Mouse (Mus musculus): ENCODE data around the gene Btbd9.

Gene Btbd9

GRCm38 (mm10) chr17:30267432-30267973 is 308.8 kb downstream of the Btbd9 start:
- no peak for DNase-seq

DNA sequence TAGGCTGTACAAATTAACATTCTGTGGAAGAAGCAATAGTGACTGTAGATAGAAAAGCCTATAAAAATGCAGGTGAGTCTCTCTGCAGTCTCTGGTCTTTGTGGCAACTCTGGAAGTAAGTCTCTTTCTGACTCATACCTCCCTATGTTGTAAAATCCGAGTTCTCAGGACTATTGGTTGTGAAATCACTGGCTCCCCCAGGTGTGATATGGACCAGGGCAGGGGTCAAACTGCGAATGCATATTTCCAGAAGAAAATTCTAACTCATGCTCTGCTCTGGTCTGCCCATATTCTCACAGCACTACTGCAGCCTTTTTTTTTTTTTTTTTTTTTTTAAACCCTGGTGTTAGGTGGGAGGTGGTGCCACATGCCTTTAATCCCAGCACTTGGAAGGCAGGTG is 312.8 kb downstream of the Btbd9 start:
- no peak for DNase-seq

DNA sequence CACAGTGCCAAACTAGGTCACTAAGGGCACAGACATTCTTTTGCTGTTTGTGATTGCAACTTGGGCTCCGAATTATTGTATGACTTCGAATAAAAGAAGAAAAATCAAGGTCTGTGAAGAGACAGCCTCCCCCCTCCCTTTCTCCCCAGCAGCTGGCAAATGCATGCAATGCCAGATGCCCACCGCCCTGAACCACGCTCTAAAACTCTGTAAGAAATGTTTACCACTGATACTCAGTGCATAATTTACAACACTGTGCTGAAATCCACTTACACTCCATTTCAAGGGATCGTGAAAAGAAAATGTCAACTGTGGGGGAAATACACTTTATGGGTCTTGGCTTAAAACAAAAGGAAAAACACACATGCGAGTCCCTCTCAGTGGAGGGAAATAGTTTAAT is 313.3 kb downstream of the Btbd9 start:
- no peak for DNase-seq

DNA sequence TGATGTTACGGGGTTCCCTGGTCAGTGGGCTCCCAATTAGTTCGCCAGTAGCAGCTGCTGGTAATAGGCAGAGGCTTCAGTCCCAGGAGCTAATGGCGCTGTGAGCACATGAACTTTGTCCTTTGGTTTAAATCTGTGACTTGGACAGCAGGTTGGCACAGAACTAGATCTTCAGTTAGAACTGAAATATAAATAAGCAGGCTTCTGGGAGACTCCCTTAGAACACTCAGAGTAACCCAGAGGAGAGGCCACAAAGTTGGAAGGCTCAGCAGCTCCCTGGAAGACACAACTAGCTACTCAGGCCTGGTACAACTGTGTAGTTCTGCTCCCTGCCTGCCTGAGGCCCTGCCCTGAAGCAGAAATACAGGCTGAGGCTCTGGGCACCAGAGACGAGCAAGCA is 313.8 kb downstream of the Btbd9 start:
- DNase-seq: no peak

GRCm38 (mm10) chr17:30261983-30262340 is 314.3 kb downstream of the Btbd9 start:
- no peak for DNase-seq

GRCm38 (mm10) chr17:30261307-30261982 is 314.8 kb downstream of the Btbd9 start:
- no peak for DNase-seq

DNA sequence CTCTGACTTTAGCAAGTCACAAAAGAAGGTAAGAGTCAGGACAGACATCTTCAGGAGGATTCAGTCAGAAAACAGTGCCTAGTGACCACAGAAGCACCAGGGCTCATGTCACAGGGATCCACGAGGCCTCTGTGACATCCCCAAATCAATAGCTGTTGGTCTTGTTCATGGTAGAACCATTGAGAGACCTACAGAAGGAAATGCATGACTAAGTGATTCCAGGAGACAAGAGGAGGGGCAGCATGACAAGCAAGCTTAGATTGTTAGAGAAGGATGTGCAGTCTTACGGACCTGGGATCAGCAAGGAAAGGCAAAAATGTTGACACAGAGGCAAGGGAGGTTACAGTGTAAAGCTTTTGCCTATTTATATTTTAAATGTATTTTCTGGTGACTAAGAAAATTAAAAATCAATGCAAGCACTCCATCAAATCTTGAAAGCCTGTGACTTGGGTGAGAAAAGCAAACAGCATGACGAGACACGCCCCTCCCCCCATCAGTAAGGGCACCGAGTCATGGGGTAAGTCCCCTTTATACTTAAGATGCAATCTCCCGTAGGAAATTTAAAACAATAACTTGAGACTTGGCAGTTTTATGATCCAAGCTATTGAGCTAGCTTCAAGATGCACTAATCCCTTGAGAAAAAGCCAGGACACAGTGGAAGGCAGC is 315.5 kb downstream of the Btbd9 start:
- DNase-seq: no peak

- no peak for DNase-seq
Observed at GRCm38 (mm10) chr17:30259938-30260337, 316.4 kb downstream of the Btbd9 start.

DNA sequence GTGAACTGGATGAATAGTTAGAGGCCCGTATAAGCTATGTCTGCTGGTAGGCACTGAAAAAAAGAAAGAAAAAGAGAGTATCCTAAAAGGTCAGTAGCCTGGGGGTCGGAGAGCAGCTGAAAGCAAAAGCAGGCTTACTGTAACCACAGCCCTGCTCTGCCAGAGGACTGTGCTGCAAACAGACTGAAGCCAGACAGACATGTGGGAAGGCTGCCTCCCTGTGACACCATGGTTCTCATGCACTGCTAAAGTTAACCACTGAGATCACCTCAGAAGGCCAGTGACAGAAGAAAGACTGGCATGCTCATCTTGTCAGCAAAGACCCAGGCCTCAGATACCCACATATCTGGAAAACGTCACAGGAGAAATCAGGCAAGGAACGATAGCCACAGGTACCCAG is 317.8 kb downstream of the Btbd9 start:
- no peak for DNase-seq

GRCm38 (mm10) chr17:30255928-30256560 is 320.2 kb downstream of the Btbd9 start:
- no peak for DNase-seq

DNA sequence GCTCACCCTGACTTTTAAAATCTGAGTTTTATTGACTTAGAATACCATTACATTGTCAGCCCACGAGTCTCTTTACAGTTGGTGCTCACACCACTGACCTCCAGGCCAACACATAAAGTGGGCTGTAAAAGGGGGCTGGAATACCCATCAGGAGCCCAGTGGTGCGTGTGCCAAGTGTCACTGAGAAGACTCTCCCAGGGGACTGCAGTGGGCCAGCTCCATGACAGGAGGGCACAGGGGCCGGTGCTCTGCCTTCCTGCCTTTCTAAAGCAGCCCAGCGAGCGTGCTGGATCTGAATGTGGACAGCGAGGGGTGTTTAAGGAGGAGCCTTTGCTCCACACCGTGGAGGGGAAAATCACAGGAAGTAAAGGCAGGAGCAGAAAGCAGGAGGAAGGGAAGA is 322.4 kb downstream of the Btbd9 start:
- DNase-seq: no peak

DNA sequence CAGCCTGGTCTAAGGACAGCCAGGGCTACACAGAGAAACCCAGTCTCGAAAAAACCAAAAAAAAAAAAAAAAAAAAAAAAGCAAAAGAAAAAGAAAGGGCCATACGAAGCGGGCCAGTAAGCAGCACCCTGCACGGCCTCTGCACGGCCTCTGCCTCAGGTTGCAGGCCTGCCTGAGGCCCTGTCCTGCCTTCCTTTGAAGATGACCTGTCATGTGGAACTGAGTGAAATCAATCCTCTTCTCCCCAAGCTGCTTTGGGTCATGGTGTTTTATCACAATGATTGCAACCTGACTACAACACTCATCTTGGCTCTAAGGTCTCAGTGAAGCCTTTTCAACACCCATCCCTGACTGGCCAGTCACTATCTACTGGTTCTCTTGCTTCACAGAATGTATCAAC is 323.3 kb downstream of the Btbd9 start:
- DNase-seq: no peak

- DNase-seq: no peak
Observed at GRCm38 (mm10) chr17:30245308-30245706, 331.0 kb downstream of the Btbd9 start.

DNA sequence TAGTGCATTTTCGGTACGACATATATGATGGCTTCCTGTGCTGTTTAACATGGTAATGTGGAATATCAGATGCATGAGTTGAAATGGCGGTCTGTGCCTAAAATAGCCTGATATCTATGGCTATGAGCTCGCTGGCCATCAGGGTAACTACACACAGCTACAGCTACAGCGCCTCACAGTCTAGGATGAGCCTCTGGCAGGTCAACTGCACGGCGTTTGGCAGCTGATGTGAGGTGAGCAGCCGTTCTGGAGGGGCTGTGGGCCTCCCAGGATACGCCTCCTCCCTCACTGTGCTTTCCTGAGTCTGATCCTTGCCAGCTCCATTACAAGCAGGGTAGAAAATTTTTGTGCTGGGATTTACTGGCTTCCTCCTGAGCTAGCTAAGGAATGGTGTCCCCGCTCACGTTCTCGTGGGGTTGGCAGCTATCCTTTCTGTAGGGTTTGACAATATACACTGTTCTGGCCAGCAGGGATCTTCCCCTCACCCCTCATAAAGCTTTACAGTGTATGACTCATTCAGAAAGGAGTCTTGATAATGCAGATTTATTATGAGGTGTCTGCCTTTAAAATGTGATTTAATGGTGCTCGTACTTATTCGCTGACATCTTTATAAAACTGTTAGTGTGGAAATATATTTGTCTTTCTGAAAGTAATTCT is 331.5 kb downstream of the Btbd9 start:
- no peak for DNase-seq

DNA sequence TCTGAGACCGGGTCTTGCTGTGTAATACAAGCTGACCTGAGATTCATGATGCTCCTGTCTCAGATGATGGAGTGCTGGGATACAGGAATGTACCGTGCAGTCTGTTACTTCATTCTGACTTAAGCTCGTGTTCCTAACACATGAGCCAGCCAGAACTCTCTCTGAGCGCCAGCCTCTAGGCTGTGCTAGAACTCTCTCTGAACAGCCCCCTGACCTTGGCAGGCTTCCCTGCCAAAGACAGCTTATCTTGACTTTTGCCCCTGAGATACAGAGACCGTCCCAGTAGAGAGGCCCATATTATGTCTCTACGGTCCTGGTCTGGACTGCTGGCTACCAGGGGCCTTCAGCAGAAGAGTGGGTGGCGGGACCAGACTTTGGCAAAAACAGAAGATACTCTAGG is 332.7 kb downstream of the Btbd9 start:
- DNase-seq: no peak

- DNase-seq: no peak
Observed at GRCm38 (mm10) chr17:30242647-30243046, 333.6 kb downstream of the Btbd9 start.

DNA sequence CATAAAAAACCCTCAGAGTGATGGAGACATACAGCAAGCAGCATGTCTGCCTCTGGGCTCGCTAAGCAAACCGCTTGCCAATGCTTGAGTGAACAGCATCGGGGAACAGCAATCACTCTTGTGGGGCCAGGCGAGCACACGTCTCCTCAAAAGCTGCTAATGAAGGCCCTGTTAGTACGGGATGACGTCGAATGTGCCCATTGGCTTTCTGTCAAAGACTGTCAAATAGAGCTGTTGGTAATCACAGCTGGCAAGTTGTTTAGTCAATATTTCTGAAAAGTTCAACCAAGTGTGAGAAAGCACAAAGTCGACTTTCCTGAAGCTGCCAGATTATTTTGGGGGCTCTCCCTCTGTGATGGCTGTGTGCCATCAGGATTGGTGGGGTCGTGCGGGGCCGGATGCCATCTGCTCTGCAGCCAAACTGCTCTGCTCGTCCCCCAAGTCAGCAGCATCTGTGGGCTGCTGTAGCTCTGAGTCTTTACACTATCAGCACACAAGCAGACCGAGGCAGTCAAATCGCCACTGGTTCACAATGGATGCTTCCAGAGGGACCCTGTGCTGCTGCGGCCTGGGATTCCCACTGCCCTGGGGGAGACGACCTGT is 334.5 kb downstream of the Btbd9 start:
- no peak for DNase-seq

DNA sequence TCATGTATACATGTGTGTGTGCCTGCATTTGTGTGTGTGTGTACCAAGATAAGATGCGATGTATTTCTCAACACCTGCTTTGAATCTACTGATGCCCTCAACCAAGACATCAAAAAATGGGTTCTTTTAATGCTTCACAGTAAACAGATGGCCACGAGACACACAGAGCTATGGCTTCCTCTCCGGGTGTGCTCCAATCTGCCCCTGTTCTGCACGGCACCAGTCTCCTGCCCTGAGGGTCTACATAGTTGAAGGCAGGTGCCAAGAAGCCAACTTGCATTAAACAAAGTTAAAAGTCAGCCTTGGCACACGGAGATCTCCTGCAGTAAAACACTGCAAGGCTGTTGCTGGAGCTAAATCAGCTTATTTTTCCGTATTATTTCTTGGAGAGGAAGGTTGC is 335.2 kb downstream of the Btbd9 start:
- DNase-seq: no peak

- no peak for DNase-seq
Observed at GRCm38 (mm10) chr17:30240659-30241058, 335.6 kb downstream of the Btbd9 start.

- DNase-seq: no peak
Observed at GRCm38 (mm10) chr17:30239458-30239857, 336.8 kb downstream of the Btbd9 start.

GRCm38 (mm10) chr17:30237600-30237999 is 338.7 kb downstream of the Btbd9 start:
- no peak for DNase-seq

DNA sequence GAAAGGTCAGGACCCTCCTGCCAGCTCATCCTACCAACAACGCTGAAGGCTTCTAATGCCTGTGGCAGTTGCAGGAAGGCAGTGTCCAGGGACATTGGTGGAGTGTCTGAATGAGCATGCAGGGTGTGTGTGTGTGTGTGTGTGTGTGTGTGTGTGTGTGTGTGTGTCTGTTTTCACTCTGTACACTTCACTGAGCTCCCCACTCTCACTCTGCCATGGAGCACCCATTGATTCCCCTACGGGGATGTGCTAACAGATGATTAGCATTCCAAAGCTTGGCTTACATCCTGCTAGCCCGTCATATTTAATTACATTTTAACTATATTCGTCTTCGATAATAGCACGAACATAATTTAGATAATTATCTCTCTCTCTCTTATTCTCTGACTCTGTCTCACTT is 339.7 kb downstream of the Btbd9 start:
- DNase-seq: no peak

DNA sequence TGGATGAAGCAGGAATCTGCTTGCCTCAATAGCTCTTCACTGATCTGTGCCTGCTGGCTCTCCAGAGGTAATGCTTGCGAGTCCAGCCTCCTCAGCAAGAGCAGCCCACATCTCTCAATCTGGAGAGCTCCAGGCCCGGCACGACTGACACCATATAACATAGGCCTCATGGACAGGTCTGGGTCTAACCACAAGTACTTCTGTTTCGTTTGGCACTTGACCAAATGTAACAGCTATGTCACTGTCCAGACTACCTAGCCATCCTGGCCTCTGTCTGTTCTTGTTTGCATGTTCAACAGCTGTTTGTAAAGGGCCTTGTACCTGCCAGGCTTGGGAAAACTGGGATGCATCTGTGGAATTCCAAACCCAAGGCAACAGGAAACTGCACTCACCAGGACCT is 340.9 kb downstream of the Btbd9 start:
- no peak for DNase-seq
